Mouse (Mus musculus): Measurements from ENCODE around the gene AC140267.1. TPM values are rescaled to one million over a fixed set of nuclear protein-coding genes. Genes with fewer than 3 reads are reported as not detected.

AC140267.1 gene
- polyA plus RNA-seq, 1 experiment from 2014 or later, result not detected

DNA sequence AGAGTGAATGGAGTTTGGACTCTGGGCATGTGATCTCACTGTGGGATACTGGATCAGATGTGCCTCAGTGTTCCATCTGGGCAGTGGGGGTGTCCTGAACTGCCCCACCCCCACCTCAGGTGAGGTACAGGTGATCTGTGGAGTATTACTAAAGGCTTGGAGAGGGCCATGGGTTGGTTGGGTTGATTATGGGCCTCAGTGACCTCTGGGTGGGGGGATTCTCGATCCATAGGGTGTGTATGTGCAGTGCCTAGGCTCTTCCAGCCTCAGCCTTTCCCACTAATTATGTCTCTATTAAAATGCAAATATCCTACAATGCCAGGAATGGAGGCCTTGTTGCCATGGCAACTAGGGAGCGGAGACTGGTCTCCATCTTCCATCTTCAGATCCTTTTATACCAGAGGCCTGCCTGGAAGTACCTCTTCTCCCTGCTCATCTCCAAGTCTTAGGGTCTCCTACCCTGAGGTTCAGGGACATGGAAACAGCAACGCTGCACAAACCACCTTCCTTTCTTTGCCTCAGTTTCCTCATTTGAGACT is 36.3 kb downstream of the AC140267.1 start:
- no peaks in the 10 kb centered on the region for H3K4me1 ChIP-seq (replicated peaks)
- no peak overlapping the region for H3K9ac ChIP-seq
- no peaks in the 10 kb centered on the region for H3K36me3 ChIP-seq
- H3K9me3 ChIP-seq (replicated peaks), result no peaks in the 10 kb centered on the region
- no peak overlapping the region for H3K27ac ChIP-seq
- ATAC-seq (replicated peaks; ENCODE audit: insufficient number of reproducible peaks, insufficient read depth, low FRiP score, low read depth), result no peak
- no peak overlapping the region for H3K4me3 ChIP-seq
- H3K27me3 ChIP-seq, result peaks cover 21% of the 10 kb centered on the region
- 59% methylated on average over 3 of the region's 3 CpGs for WGBS
- H3K4me2 ChIP-seq, result no peak overlapping the region

DNA sequence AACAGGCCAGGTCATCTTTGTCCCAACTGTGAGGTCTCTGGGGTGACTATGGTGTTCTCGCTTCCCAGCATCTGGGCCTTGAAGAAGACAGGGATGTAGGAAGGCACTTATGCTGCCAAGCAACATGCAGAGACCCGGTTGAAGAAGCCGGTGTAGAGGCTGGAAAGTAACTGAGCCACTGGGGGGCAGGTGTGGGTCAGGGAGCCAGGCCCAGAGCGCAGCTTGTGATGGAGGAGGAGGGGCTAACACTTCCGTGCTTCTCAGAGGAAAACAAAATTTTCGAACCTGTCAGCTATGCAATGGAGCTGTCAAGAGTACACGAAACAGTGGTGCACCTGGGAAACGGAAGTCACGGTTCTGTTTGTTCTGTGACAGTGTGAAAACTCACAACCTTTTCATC is 41.5 kb downstream of the AC140267.1 start:
- H3K27me3 ChIP-seq, result peaks cover 54% of the 10 kb centered on the region
- WGBS, result 40% methylated on average over 9 of the region's 9 CpGs
- no peak overlapping the region for H3K27ac ChIP-seq
- H3K4me1 ChIP-seq (replicated peaks), result no peaks in the 10 kb centered on the region
- H3K9me3 ChIP-seq (replicated peaks), result no peaks in the 10 kb centered on the region
- H3K36me3 ChIP-seq, result no peaks in the 10 kb centered on the region
- ATAC-seq (replicated peaks; ENCODE audit: insufficient number of reproducible peaks, insufficient read depth, low FRiP score, low read depth), result no peak
- no peak overlapping the region for H3K4me3 ChIP-seq
- H3K4me2 ChIP-seq, result no peak overlapping the region
- H3K9ac ChIP-seq, result no peak overlapping the region

DNA sequence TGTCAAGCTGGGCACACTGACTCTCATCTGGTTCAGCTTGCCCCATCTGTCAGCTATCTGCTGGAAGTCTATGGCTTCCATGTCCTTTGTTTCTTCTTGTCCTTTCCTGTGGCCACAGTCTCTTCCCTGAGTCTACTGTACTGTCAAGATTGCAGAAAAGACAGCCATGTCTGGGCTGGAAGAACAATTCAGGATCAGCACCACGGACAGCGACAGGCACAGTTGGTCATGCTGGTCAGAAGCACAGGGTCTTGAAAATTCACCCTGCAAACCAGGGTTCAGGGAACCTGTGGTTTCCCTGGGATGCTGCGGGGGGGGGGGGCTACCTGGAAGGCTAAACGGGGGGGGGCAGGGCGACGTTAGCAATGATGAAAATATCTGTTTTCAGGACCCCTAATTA is 42.0 kb downstream of the AC140267.1 start:
- no peak overlapping the region for H3K4me3 ChIP-seq
- H3K4me1 ChIP-seq (replicated peaks), result no peaks in the 10 kb centered on the region
- H3K9ac ChIP-seq, result no peak overlapping the region
- no peak for ATAC-seq (replicated peaks; ENCODE audit: insufficient number of reproducible peaks, insufficient read depth, low FRiP score, low read depth)
- H3K4me2 ChIP-seq, result no peak overlapping the region
- H3K27ac ChIP-seq, result no peak overlapping the region
- WGBS, result 3% methylated on average over 6 of the region's 6 CpGs
- no peaks in the 10 kb centered on the region for H3K36me3 ChIP-seq
- H3K27me3 ChIP-seq, result peaks cover 59% of the 10 kb centered on the region
- H3K9me3 ChIP-seq (replicated peaks), result no peaks in the 10 kb centered on the region

DNA sequence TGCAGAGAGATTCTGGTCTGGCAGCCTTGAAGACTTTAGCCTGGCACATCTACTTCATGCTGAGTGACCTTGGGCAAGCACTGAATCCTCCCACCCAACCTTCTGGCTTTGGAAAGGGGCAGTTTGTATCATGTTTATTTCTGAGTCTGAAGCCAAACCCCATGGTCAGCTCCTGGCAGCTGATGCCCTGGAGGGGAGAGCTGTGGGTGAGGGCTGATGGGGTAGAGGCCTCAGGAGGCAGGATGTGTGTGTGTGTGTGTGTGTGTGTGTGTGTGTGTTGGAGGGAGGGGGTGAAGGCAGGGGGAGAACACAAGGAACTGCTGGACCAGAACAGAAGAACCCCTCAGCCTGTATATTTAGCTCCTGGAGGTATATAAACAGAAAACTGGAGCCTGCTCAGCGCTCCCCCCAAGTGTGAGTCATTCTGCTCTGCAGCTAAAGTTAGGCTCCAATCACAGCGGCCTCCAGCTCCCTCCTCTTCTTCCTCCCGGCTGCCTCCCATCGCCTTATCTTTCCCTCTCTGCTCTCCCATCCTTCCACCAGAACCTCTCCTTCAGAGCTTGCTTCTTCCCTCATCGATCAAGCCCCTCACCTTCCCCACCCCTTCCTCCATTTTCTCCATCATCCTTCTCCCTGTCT is 42.6 kb downstream of the AC140267.1 start:
- Histone ChIP-seq H3K27ac (no peak overlapping the region), H3K36me3 (no peaks in the 10 kb centered on the region), H3K27me3 (peaks cover 61% of the 10 kb centered on the region), H3K9ac (no peak overlapping the region), H3K9me3 (replicated peaks) (no peaks in the 10 kb centered on the region), H3K4me2 (no peak overlapping the region), H3K4me1 (replicated peaks) (no peaks in the 10 kb centered on the region), H3K4me3 (no peak overlapping the region)
- ATAC-seq (replicated peaks; ENCODE audit: insufficient number of reproducible peaks, insufficient read depth, low FRiP score, low read depth), result no peak
- 40% methylated on average over 4 of the region's 5 CpGs for WGBS

DNA sequence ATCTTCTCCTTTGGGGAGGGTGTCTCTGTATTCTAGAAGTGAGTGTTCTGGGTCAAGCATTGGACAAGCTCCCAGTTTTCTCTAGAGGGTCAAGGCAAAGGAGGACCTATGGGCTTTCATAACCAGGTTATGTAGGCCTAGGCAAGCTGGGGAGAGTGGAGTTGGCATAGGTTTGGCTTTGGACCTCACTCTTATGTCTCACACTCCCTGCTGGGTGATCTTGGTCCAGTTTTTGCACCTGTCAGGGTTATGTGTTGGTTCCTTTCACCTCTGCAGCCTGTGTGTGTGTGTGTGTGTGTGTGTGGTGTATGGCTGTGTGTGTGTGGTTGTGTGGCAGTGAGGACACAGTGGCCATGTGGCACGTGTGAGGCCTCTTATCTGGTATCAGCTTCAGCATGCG is 43.4 kb downstream of the AC140267.1 start:
- no peak overlapping the region for H3K4me2 ChIP-seq
- 71% methylated on average over 2 of the region's 2 CpGs for WGBS
- no peak for ATAC-seq (replicated peaks; ENCODE audit: insufficient number of reproducible peaks, insufficient read depth, low FRiP score, low read depth)
- no peaks in the 10 kb centered on the region for H3K36me3 ChIP-seq
- H3K4me3 ChIP-seq, result no peak overlapping the region
- no peaks in the 10 kb centered on the region for H3K9me3 ChIP-seq (replicated peaks)
- peaks cover 63% of the 10 kb centered on the region for H3K27me3 ChIP-seq
- no peak overlapping the region for H3K27ac ChIP-seq
- H3K4me1 ChIP-seq (replicated peaks), result no peaks in the 10 kb centered on the region
- no peak overlapping the region for H3K9ac ChIP-seq

DNA sequence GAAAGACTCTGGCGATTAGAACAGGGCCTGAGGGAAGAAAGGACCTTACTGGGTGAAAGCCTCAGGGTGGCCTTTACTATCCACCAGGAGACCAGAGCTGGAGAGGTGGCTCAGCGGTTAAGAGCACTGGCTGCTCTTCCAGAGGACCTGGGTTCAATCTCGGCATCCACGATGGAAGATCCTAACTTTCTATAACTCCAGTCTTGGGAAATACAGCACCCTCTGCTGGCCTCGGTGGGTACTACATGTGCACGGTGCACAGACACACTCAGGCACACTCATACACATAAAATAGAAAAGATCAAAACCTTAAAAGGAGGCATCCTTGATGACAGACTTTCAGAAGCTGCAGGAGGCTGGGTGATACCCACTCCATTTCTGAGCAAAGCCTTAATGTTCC is 45.0 kb downstream of the AC140267.1 start:
- peaks cover 79% of the 10 kb centered on the region for H3K27me3 ChIP-seq
- WGBS, result 20% methylated on average over 6 of the region's 6 CpGs

More for the DNA sequence above, 45.0 kb downstream of the AC140267.1 start:
- Histone ChIP-seq H3K27ac (no peak overlapping the region), H3K4me3 (no peak overlapping the region), H3K9me3 (replicated peaks) (no peaks in the 10 kb centered on the region), H3K9ac (no peak overlapping the region), H3K4me1 (replicated peaks) (no peaks in the 10 kb centered on the region), H3K4me2 (no peak overlapping the region), H3K36me3 (no peaks in the 10 kb centered on the region)
- ATAC-seq (replicated peaks; ENCODE audit: insufficient number of reproducible peaks, insufficient read depth, low FRiP score, low read depth), result no peak

Other genes starting within 250 kb of the AC140267.1 start
- gene Pdgfb, start 220.9 kb upstream of the AC140267.1 start, polyA plus RNA-seq (2015; fragmentation: Nextera tagmentation; extraction: Ambion mirVana), result 3.7 and 4.0 TPM in 2 replicates
- 38.0 and 42.9 TPM in 2 replicates for gene Syngr1, start 144.5 kb upstream of the AC140267.1 start, polyA plus RNA-seq (2015; fragmentation: Nextera tagmentation; extraction: Ambion mirVana)
- 565 and 609 TPM in 2 replicates for gene Rpl3, start 144.0 kb upstream of the AC140267.1 start, polyA plus RNA-seq (2015; fragmentation: Nextera tagmentation; extraction: Ambion mirVana)
- gene Tab1, start 102.7 kb upstream of the AC140267.1 start, polyA plus RNA-seq (2015; fragmentation: Nextera tagmentation; extraction: Ambion mirVana), result 25.0 and 33.6 TPM in 2 replicates
- gene Mgat3, start 62.1 kb upstream of the AC140267.1 start, polyA plus RNA-seq (2015; fragmentation: Nextera tagmentation; extraction: Ambion mirVana), result 0.93 and 2.5 TPM in 2 replicates
- gene Mief1, start 1.8 kb upstream of the AC140267.1 start, polyA plus RNA-seq (2015; fragmentation: Nextera tagmentation; extraction: Ambion mirVana), result 21.1 and 26.8 TPM in 2 replicates
- 71.5 and 81.8 TPM in 2 replicates for gene Atf4, start 19.3 kb downstream of the AC140267.1 start, polyA plus RNA-seq (2015; fragmentation: Nextera tagmentation; extraction: Ambion mirVana)
- 33.8 and 35.9 TPM in 2 replicates for gene Rps19bp1, start 28.5 kb downstream of the AC140267.1 start, polyA plus RNA-seq (2015; fragmentation: Nextera tagmentation; extraction: Ambion mirVana)
- gene Cacna1i, start 51.4 kb downstream of the AC140267.1 start, polyA plus RNA-seq (2015; fragmentation: Nextera tagmentation; extraction: Ambion mirVana), result not detected in 2 replicates